Mouse (Mus musculus) lung, embryonic 16.5 days (tissue): ENCODE results near the gene Ngdn. TPM values are rescaled to one million over a fixed set of nuclear protein-coding genes. Genes with fewer than 3 reads are reported as not detected.
"Not testable (repeated sequence)": the region's sequence is repeated elsewhere in the genome, so short reads cannot be mapped to it uniquely, and the experiment has no call there.

Experiments used
- ATAC-seq: fragments of 200-750 bp; cut with Nextera tagmentation; 2 replicates; pipeline ENCODE4 v1.8.0; 2017; ENCODE audit warnings: low read depth, mild to moderate bottlenecking, moderate library complexity
- H3K27ac ChIP-seq: fragments of 300-500 bp; sonication (generic); 2 replicates; pipeline ENCODE4 v1.5.1; 2014; ENCODE audit warnings: mild to moderate bottlenecking, control low read depth, low read length
- H3K27me3 ChIP-seq: fragments of 300-500 bp; sonication (generic); 2 replicates; pipeline ENCODE4 v1.6.1; 2014; ENCODE audit warnings: low read depth, low read length, mixed read lengths; ENCODE audit not compliant: control insufficient read depth, insufficient read depth
- H3K36me3 ChIP-seq: fragments of 300-500 bp; sonication (generic); 2 replicates; pipeline ENCODE4 v1.6.1; 2014; ENCODE audit warnings: low read length; ENCODE audit not compliant: control insufficient read depth, insufficient read depth
- H3K4me1 ChIP-seq: fragments of 300-500 bp; sonication (generic); replicated peaks from 2 replicates; pipeline ENCODE4 v1.6.1; 2014; ENCODE audit warnings: low read length, mixed read lengths; ENCODE audit not compliant: control insufficient read depth, insufficient read depth
- H3K4me2 ChIP-seq: fragments of 300-500 bp; sonication (generic); 2 replicates; pipeline ENCODE4 v1.6.1; 2014; ENCODE audit warnings: low read depth, low read length, control low read depth
- H3K4me3 ChIP-seq: fragments of 300-500 bp; sonication (generic); 2 replicates; pipeline ENCODE4 v1.5.1; 2014; ENCODE audit warnings: mild to moderate bottlenecking, low read length, control low read depth
- H3K9ac ChIP-seq: fragments of 300-500 bp; sonication (generic); 2 replicates; pipeline ENCODE4 v1.6.1; 2014; ENCODE audit warnings: low read length, control low read depth
- H3K9me3 ChIP-seq: fragments of 300-500 bp; sonication (generic); 2 replicates; pipeline ENCODE4 v1.6.1; 2016; ENCODE audit warnings: low read length; ENCODE audit not compliant: control insufficient read depth
- WGBS: fragments of 180-500 bp; shearing (Covaris S2); extraction: QIAGEN DNeasy Blood & Tissue Kit; methylation state at CpG from one replicate; pipeline ENCODE4 v1.1.7; 2014; 5-methylcytosine and 5-hydroxymethylcytosine counted together
- polyA plus RNA-seq: library from polyadenylated mRNA; unstranded; fragments of >200 nt; fragmentation: Nextera tagmentation; extraction: Ambion mirVana; gene quantifications from 2 replicates; pipeline ENCODE4 v1.2.1, GENCODE M21; 2015

Gene Ngdn
- polyA plus RNA-seq, 1 experiment from 2014 or later = 76.9 TPM

DNA sequence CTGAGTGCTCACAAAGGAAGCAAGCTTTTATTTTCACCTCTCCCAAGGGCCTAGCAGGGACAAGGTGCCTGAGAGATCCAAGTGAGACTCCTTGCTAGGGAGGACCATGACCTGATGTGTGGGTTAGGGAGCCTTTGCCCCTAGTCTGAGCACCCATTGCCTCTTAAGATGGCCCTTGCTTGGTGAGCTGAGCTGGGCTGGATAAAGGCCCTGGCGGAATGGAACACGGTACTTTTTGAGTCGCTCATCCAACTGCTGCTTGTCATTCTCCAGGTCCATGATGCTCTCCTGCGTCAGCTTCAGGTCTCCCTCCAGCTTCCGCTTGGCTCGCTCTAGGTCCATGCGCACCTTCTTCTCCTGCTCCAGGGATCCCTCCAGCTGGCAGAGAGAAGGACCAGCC lies 33.3 kb upstream of the Ngdn start:
- no peaks in the 10 kb centered on the region for H3K36me3 ChIP-seq
- H3K9me3 ChIP-seq = no peaks in the 10 kb centered on the region
- no peak overlapping the region for H3K4me3 ChIP-seq
- H3K4me2 ChIP-seq = no peak overlapping the region
- ATAC-seq = no peak
- H3K9ac ChIP-seq = no peak overlapping the region
- H3K27me3 ChIP-seq = no peaks in the 10 kb centered on the region
- H3K27ac ChIP-seq = no peak overlapping the region
- H3K4me1 ChIP-seq = no peaks in the 10 kb centered on the region
- 92% methylated on average over 7 of the region's 7 CpGs for WGBS

- not testable (repeated sequence) for ATAC-seq, H3K9ac ChIP-seq, H3K27me3 ChIP-seq, H3K4me1 ChIP-seq, H3K4me3 ChIP-seq, H3K36me3 ChIP-seq, H3K27ac ChIP-seq, H3K9me3 ChIP-seq, H3K4me2 ChIP-seq
- WGBS = 81% methylated on average over 9 of the region's 9 CpGs
Observed at GRCm38 (mm10) chr14:54988350-54988874, 26.8 kb upstream of the Ngdn start.

DNA sequence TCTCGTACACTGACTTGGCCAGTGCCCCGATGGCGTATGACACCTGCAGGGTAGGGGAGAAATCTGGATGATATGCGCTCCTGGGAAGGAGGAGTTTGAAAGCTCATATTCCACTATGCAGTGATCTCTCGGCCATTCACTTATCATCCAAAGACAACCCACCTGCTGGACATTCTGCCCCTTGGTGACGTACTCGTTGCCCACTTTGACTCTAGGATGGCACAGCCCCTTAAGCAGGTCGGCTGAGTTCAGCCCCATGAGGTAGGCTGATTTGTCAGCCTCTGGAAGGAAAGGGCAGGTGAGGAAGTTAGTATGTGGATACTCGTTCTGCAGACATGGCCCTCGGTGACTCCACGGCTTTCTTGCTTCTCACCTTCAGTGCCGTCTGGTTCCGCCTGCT lies 26.4 kb upstream of the Ngdn start:
- no peak overlapping the region for H3K27ac ChIP-seq
- 82% methylated on average over 13 of the region's 13 CpGs for WGBS
- no peak overlapping the region for H3K4me2 ChIP-seq
- H3K4me3 ChIP-seq = no peak overlapping the region
- H3K4me1 ChIP-seq = peaks cover 2% of the 10 kb centered on the region
- no peaks in the 10 kb centered on the region for H3K27me3 ChIP-seq
- ATAC-seq = no peak
- no peak overlapping the region for H3K9ac ChIP-seq
- no peaks in the 10 kb centered on the region for H3K36me3 ChIP-seq
- H3K9me3 ChIP-seq = no peaks in the 10 kb centered on the region

- no peaks in the 10 kb centered on the region for H3K9me3 ChIP-seq
- 74% methylated on average over 8 of the region's 8 CpGs for WGBS
- H3K27me3 ChIP-seq = no peaks in the 10 kb centered on the region
- no peak overlapping the region for H3K4me2 ChIP-seq
- no peak overlapping the region for H3K4me3 ChIP-seq
- H3K9ac ChIP-seq = no peak overlapping the region
- no peaks in the 10 kb centered on the region for H3K36me3 ChIP-seq
- H3K27ac ChIP-seq = no peak overlapping the region
- H3K4me1 ChIP-seq = peaks cover 12% of the 10 kb centered on the region
- no peak for ATAC-seq
Observed at GRCm38 (mm10) chr14:54989886-54990441, 25.3 kb upstream of the Ngdn start.

DNA sequence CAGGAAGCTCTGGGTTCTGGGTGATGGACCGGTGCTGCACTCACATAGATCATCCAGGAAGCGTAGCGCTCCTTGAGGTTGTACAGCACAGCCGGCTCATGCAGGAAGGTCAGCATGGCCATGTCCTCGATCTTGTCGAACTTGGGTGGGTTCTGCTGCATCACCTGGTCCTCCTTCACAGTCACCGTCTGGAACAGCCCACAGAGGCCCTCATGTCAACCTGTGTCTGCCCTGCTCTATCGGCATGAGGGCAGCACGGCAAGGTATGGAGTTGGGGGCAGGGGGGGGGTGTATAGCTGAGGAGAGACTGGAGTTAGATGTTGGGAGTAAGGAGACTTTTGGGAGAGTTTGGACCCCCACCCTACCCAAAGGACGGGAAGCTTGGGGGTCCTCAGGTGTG lies 23.1 kb upstream of the Ngdn start:
- Histone ChIP-seq H3K27ac (no peak overlapping the region), H3K36me3 (no peaks in the 10 kb centered on the region), H3K4me1 (peaks cover 16% of the 10 kb centered on the region), H3K4me2 (no peak overlapping the region), H3K4me3 (no peak overlapping the region), H3K9ac (no peak overlapping the region), H3K27me3 (no peaks in the 10 kb centered on the region), H3K9me3 (no peaks in the 10 kb centered on the region)
- ATAC-seq = no peak
- WGBS = 88% methylated on average over 10 of the region's 10 CpGs

GRCm38 (mm10) chr14:54993636-54994035 lies 21.6 kb upstream of the Ngdn start:
- 38% methylated on average over 10 of the region's 10 CpGs for WGBS
- Histone ChIP-seq H3K9ac (peak overlapping the region; percentile 50), H3K27ac (peak overlapping the region; percentile 89), H3K27me3 (no peaks in the 10 kb centered on the region), H3K4me2 (peak overlapping the region; percentile 35), H3K9me3 (no peaks in the 10 kb centered on the region), H3K36me3 (no peaks in the 10 kb centered on the region), H3K4me1 (peaks cover 16% of the 10 kb centered on the region), H3K4me3 (peak overlapping the region; percentile 24)
- ATAC-seq = peak; percentile 84

DNA sequence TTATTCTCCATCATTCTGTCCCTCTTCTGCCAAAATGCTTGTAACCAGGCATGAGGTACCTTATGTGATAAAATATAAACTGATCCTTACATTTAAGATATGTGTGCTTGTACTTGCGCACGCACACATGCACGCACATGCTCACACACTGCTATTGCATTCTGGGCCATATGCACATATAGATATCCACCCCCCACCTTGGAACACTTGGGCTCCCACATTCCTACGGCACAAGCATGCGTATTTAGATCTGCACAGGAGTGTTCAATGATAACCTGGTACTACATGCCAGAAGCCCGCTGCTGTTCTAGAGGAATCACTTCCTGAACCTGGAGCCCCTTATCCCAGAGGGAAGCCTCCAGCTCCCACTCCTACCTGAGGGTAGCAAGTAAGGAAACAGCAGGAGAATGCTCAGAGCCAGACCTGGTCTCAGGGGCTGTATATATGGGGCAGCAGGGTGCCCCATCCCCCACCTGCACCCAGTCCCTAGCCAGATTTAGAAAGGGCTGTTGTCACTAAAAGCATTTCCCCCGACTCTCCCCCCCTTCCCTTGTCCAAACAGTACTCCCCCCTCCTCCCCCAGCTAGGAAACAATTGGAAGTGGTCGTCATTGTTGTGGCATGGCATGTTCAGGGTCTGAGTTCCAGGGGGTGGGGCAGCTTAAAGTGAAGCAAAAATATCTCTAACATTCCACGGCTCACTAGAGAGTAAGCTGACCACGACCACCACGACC lies 21.0 kb upstream of the Ngdn start, which contains the start of gene Myh7:
TSS of gene Myh7 (minus strand) at position 491 of the 733 bp plus-strand sequence.
- Histone ChIP-seq H3K9me3 (no peaks in the 10 kb centered on the region), H3K36me3 (no peaks in the 10 kb centered on the region), H3K9ac (peak within 1 kb of the TSS; percentile 50), H3K4me3 (peak within 1 kb of the TSS; percentile 24), H3K4me1 (peaks cover 16% of the 10 kb centered on the region), H3K27me3 (no peaks in the 10 kb centered on the region), H3K4me2 (peak within 1 kb of the TSS; percentile 35), H3K27ac (peak within 1 kb of the TSS; percentile 89)
- 42% methylated on average over 11 of the region's 11 CpGs for WGBS
- peak; percentile 19; the same call in 1 of the 2 replicates for ATAC-seq

DNA sequence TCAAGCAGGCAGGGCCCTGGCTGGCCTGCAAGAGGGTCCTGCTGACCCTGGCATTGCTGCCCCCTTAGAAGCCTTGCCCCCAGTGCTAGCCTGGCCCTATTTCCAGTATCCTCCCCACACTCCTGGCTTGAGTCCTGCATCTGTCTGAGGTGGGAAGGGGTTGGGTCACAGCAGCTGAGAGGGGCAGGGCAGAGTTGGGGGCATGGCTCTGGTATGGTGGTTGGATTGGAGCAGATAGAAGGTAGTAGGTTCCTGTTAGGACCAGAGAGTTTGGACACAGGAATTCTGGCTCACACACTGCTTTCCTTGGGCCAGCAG lies 20.4 kb upstream of the Ngdn start:
- Histone ChIP-seq H3K27ac (no peak overlapping the region), H3K4me2 (no peak overlapping the region), H3K27me3 (no peaks in the 10 kb centered on the region), H3K4me1 (peaks cover 16% of the 10 kb centered on the region), H3K9me3 (no peaks in the 10 kb centered on the region), H3K36me3 (no peaks in the 10 kb centered on the region), H3K9ac (no peak overlapping the region), H3K4me3 (no peak overlapping the region)
- ATAC-seq = peak; percentile 3; the same call in 1 of the 2 replicates

DNA sequence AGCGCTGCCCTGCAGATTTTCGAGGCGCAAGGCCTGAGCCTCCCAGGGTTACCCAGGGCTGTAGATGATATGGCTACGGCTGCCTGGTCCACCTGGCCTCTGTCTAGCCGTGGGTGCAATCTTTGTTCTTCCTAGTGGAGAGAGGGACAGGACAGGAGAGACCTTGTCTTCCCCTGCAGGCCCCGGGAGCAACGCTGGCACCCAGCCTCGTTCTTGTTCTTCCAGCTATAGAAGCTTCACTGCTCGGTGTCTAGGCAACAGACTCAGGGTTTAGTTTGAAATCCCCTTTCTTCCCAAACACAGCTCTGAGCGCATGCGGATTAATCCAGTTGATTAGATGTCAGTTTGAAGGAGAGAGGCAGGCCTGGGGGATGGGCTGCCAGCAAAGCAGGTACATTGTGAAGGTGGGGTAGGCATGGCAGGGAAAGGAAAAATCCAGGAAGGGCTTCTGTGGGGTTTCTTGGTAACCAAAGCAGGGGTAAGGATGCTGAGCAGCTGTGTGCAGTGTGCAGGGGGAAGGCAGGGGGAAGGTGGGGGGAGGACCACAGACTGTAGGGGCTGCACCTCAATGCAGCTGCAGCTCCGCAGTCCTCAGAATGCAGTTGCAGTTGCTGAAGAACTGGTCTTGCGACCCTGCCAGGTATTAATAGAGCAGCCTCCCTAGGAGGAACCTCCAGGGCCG lies 19.7 kb upstream of the Ngdn start:
- Histone ChIP-seq H3K4me1 (peaks cover 16% of the 10 kb centered on the region), H3K4me2 (no peak overlapping the region), H3K27ac (no peak overlapping the region), H3K9me3 (no peaks in the 10 kb centered on the region), H3K36me3 (no peaks in the 10 kb centered on the region), H3K27me3 (no peaks in the 10 kb centered on the region), H3K4me3 (no peak overlapping the region), H3K9ac (no peak overlapping the region)
- 42% methylated on average over 14 of the region's 14 CpGs for WGBS
- no peak for ATAC-seq
